Mouse (Mus musculus) retina, postnatal 7 days (tissue): ENCODE measurements at regions not wholly inside any gene's neighbourhood (a gene's known extent, or its start where the extent isn't known, plus 50 kb on each side); places are given as distances from the start of the nearest gene placed in this dataset.
A peak's percentile ranks its signal among the peaks of the same experiment; 100 is the strongest.

ENCODE experiments used
- DNase-seq: peaks from one replicate; pipeline ENCODE4 v3.0.0-alpha.2; 2012; ENCODE audit warnings: low read depth, low spot score

GRCm38 (mm10) chr4:135034406-135034805, 86.0 kb upstream of the Runx3 start:
- DNase-seq, result no peak

GRCm38 (mm10) chr4:135036764-135037163, 83.7 kb upstream of the Runx3 start:
- DNase-seq, result no peak

GRCm38 (mm10) chr4:135039234-135039633, 81.2 kb upstream of the Runx3 start:
- DNase-seq, result no peak

GRCm38 (mm10) chr4:135041921-135042320, 78.5 kb upstream of the Runx3 start:
- no peak for DNase-seq

GRCm38 (mm10) chr4:135042501-135042900, 78.0 kb upstream of the Runx3 start:
- no peak for DNase-seq

GRCm38 (mm10) chr4:135045054-135045453, 75.4 kb upstream of the Runx3 start:
- no peak for DNase-seq

- DNase-seq, result no peak
Measured at GRCm38 (mm10) chr4:135046619-135047018, 73.8 kb upstream of the Runx3 start.

- no peak for DNase-seq
Measured at GRCm38 (mm10) chr4:135047251-135047650, 73.2 kb upstream of the Runx3 start.

- DNase-seq, result no peak
Measured at GRCm38 (mm10) chr4:135047771-135048170, 72.7 kb upstream of the Runx3 start.

GRCm38 (mm10) chr4:135049924-135050323, 70.5 kb upstream of the Runx3 start:
- DNase-seq, result no peak

GRCm38 (mm10) chr4:135051466-135051865, 69.0 kb upstream of the Runx3 start:
- no peak for DNase-seq

GRCm38 (mm10) chr4:135053585-135053984, 66.9 kb upstream of the Runx3 start:
- no peak for DNase-seq

- DNase-seq, result no peak
Measured at GRCm38 (mm10) chr4:135054353-135054752, 66.1 kb upstream of the Runx3 start.

- DNase-seq, result no peak
Measured at GRCm38 (mm10) chr4:135056371-135056770, 64.1 kb upstream of the Runx3 start.

- DNase-seq, result no peak
Measured at GRCm38 (mm10) chr4:135057286-135057685, 63.2 kb upstream of the Runx3 start.

GRCm38 (mm10) chr4:135058895-135059294, 61.6 kb upstream of the Runx3 start:
- no peak for DNase-seq

- no peak for DNase-seq
Measured at GRCm38 (mm10) chr4:135061030-135061743, 59.3 kb upstream of the Runx3 start.

- peak; percentile 77 for DNase-seq
Measured at GRCm38 (mm10) chr4:135066766-135067479, 53.5 kb upstream of the Runx3 start.

GRCm38 (mm10) chr4:135067805-135068204, 52.6 kb upstream of the Runx3 start:
- DNase-seq, result no peak

- DNase-seq, result no peak
Measured at GRCm38 (mm10) chr4:135069818-135070217, 50.6 kb upstream of the Runx3 start.
